Mouse (Mus musculus) neural tube, embryonic 14.5 days (tissue): ENCODE results near the gene Itga9. TPM values are rescaled to one million over a fixed set of nuclear protein-coding genes. Genes with fewer than 3 reads are reported as not detected.

Experiments
- ATAC-seq: fragments of 200-750 bp; cut with Nextera tagmentation; 2 replicates; pipeline ENCODE4 v1.8.0; 2017; ENCODE audit warnings: low read depth, mild to moderate bottlenecking, moderate TSS enrichment, moderate library complexity
- H3K27ac ChIP-seq: fragments of 300-500 bp; sonication (generic); 2 replicates; pipeline ENCODE4 v1.5.1; 2014; ENCODE audit warnings: low read depth, mild to moderate bottlenecking, control low read depth, low read length, moderate library complexity, mixed read lengths
- H3K27me3 ChIP-seq: fragments of 300-500 bp; sonication (generic); 2 replicates; pipeline ENCODE4 v1.6.1; 2014; ENCODE audit warnings: low read length; ENCODE audit not compliant: control insufficient read depth, insufficient read depth
- H3K36me3 ChIP-seq: fragments of 300-500 bp; sonication (generic); 2 replicates; pipeline ENCODE4 v1.6.1; 2014; ENCODE audit warnings: low read length, mixed read lengths; ENCODE audit not compliant: control insufficient read depth, insufficient read depth
- H3K4me1 ChIP-seq: fragments of 300-500 bp; sonication (generic); 2 replicates; pipeline ENCODE4 v1.6.1; 2014; ENCODE audit warnings: low read length; ENCODE audit not compliant: control insufficient read depth, insufficient read depth
- H3K4me2 ChIP-seq: fragments of 300-500 bp; sonication (generic); 2 replicates; pipeline ENCODE4 v1.6.1; 2014; ENCODE audit warnings: mild to moderate bottlenecking, low read depth, low read length, control low read depth
- H3K4me3 ChIP-seq: fragments of 300-500 bp; sonication (generic); 2 replicates; pipeline ENCODE4 v1.5.1; 2014; ENCODE audit warnings: low read depth, low read length, control low read depth, mixed read lengths
- H3K9ac ChIP-seq: fragments of 300-500 bp; sonication (generic); replicated peaks from 2 replicates; pipeline ENCODE4 v1.6.1; 2014; ENCODE audit warnings: low read depth, mild to moderate bottlenecking, control low read depth, low read length, mixed read lengths
- H3K9me3 ChIP-seq: fragments of 300-500 bp; sonication (generic); 2 replicates; pipeline ENCODE4 v1.6.1; 2016; ENCODE audit warnings: low read length; ENCODE audit not compliant: control insufficient read depth
- WGBS: fragments of 180-500 bp; shearing (Covaris S2); extraction: QIAGEN DNeasy Blood & Tissue Kit; methylation state at CpG from one replicate; pipeline ENCODE4 v1.1.7; 2014; 5-methylcytosine and 5-hydroxymethylcytosine counted together
- polyA plus RNA-seq: library from polyadenylated mRNA; unstranded; fragments of >200 nt; fragmentation: Nextera tagmentation; extraction: Ambion mirVana; gene quantifications from 2 replicates; pipeline ENCODE4 v1.2.1, GENCODE M21; 2014

Itga9 gene
- polyA plus RNA-seq, 1 experiment from 2014 or later, result 1.7 TPM

DNA sequence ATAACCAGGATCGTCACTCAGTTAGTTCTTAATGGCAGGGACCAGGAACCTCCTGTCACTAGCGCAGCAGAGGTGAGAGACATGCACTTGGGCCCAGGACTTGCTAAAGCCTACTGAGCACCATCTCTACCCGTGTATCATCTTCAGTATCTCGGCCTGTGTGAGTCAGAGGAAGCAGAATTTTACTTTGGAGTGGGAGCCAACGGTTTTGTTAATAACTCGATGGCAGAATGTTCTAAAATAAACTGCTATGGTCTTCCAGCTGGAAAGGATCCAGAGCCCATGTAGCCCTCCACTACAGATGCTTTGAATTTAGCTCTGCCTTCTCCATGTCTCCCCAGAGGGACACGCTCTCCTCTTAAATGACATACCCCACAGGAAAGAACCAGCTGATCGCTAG lies 75.7 kb downstream of the Itga9 start:
- no peak for ATAC-seq
- WGBS, result 81% methylated on average over 8 of the region's 8 CpGs
- Histone ChIP-seq H3K4me2 (no peak overlapping the region), H3K9ac (no peak overlapping the region), H3K4me3 (no peak overlapping the region), H3K36me3 (no peaks in the 10 kb centered on the region), H3K27ac (no peak overlapping the region), H3K27me3 (no peaks in the 10 kb centered on the region), H3K4me1 (no peaks in the 10 kb centered on the region), H3K9me3 (no peaks in the 10 kb centered on the region)

DNA sequence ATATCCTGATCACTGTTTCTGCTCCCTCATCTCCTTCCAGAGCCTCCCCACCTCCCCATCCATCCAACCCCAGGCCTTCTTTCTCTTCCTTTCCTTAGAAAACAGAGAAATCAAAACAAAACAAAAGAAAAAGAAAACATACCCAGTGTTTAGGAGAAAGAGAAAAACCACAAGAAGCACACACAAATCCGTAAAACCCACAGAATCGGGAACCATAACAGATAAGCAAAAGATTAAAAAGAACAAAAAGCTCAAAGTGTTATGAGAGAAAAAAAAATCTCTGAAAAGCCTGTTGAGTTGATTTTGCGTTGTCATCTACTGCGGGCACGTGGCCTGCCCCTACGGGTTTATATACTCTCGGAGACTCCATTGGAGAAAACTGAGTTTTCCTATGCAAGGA lies 77.0 kb downstream of the Itga9 start:
- Histone ChIP-seq H3K4me3 (no peak overlapping the region), H3K4me2 (no peak overlapping the region), H3K27ac (no peak overlapping the region), H3K27me3 (no peaks in the 10 kb centered on the region), H3K9me3 (no peaks in the 10 kb centered on the region), H3K36me3 (no peaks in the 10 kb centered on the region), H3K9ac (no peak overlapping the region), H3K4me1 (no peaks in the 10 kb centered on the region; the same call in 1 of the 2 replicates)
- ATAC-seq, result no peak
- WGBS, result 93% methylated on average over 7 of the region's 7 CpGs

DNA sequence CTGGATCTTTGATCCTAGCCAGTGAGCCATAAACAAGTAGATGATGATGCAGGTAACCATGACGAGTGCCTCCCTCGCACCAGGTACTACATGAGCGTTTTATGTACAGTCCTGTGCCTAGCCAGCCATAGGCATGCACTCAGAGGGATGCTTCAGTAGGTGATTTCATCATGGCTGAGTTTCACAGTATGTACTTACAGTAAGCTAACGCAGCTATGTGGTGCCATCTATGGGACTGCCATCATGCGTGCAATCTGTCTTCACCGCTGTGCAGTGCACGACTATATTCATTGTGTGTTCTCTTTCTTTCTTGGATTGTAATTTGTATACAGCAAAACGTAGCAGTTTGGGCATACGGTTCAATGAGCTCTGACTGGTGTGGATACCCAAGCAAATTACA lies 77.9 kb downstream of the Itga9 start:
- H3K9ac ChIP-seq, result no peak overlapping the region
- H3K36me3 ChIP-seq, result no peaks in the 10 kb centered on the region
- 95% methylated on average over 9 of the region's 9 CpGs for WGBS
- H3K4me1 ChIP-seq, result peaks cover 6% of the 10 kb centered on the region; the same call in 1 of the 2 replicates
- no peaks in the 10 kb centered on the region for H3K27me3 ChIP-seq
- H3K27ac ChIP-seq, result no peak overlapping the region
- no peaks in the 10 kb centered on the region for H3K9me3 ChIP-seq
- H3K4me3 ChIP-seq, result no peak overlapping the region
- no peak overlapping the region for H3K4me2 ChIP-seq
- no peak for ATAC-seq

DNA sequence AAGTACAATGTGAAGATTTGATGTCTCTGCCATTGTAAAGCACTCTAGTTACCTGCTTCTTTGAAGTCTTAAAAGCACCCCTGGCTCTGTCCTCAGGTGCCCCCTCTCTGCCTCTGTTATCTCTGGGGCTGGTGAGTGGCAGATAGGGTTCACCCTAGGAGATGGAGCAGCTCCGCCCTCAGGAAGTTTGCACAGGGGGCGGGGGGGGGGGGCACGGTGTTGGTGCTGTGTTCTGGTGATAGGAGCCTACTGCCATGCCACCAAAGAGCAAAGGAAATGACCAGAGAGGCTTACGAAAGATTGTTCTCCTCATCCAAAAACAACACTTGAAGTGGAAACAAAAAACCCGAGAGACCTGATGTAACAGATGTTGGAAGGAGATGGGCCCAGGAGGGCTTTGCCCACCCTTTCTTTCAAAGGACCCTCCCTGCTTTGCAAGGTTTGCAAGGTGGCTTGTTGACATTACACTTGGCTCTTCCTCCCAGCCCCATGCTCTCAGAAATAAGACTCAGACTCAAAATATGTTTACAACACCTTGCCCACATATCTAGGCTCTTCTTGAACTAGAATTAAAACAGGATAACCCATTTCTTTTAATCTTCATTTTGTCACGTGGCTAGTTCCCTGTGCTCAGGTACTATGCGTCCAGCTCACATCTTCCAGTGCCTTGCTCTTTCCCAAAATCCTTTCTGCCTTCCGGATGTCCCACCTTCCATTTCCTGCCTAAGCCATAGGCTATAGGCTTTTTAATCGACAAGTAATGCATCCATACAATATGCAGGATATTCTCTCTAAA lies 79.9 kb downstream of the Itga9 start:
- no peak overlapping the region for H3K4me2 ChIP-seq
- WGBS, result 79% methylated on average over 9 of the region's 9 CpGs
- H3K4me1 ChIP-seq, result peaks cover 6% of the 10 kb centered on the region; the same call in 1 of the 2 replicates
- no peak overlapping the region for H3K4me3 ChIP-seq
- no peak overlapping the region for H3K27ac ChIP-seq
- no peak for ATAC-seq
- H3K9me3 ChIP-seq, result no peaks in the 10 kb centered on the region
- no peaks in the 10 kb centered on the region for H3K36me3 ChIP-seq
- H3K27me3 ChIP-seq, result no peaks in the 10 kb centered on the region
- H3K9ac ChIP-seq, result no peak overlapping the region

DNA sequence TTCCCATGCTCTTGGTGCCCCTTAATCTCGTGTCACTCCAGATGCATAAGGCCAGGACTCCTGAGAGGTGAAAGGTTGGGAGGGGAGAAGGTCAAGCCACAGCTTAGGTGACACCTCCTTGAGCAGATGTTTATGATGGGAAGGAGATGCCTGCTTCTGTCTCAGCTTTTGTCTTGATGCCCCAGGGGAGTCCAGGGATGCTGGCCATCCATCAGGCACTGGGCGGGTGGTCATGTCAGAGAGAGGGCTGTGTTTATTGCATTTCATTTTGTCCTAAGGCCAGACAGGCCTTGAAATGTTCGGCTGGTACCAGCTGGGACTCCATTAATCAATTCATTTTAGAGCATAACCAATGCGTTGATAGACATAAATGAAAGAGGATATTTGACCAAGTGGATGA lies 81.8 kb downstream of the Itga9 start:
- no peaks in the 10 kb centered on the region for H3K36me3 ChIP-seq
- H3K9ac ChIP-seq, result no peak overlapping the region
- no peak overlapping the region for H3K4me2 ChIP-seq
- H3K4me1 ChIP-seq, result peaks cover 6% of the 10 kb centered on the region; the same call in 1 of the 2 replicates
- WGBS, result 30% methylated on average over 4 of the region's 4 CpGs
- no peak overlapping the region for H3K4me3 ChIP-seq
- H3K27me3 ChIP-seq, result no peaks in the 10 kb centered on the region
- no peaks in the 10 kb centered on the region for H3K9me3 ChIP-seq
- ATAC-seq, result no peak
- no peak overlapping the region for H3K27ac ChIP-seq

DNA sequence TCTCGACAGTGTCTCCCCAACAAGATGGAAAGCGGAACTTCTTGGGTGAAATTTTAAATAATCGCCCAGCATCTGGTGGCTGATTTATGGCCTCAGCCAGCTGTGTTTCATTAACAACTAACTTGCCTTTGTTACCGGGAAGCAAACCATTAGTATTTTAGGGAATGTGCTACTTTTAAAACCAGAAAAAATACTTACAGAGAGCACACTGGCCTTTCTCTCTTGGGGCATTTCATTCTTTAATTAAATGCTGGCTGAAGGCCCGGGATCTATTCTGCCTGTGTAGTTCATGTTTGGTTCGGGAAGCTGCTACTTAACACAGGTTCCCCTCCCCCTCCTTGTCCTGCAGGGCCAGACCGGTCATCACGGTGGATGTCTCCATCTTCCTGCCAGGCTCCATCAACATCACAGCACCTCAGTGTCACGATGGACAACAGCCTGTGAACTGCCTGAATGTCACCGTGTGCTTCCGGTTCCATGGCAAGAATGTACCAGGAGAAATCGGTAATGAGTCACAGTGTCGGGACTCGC lies 82.5 kb downstream of the Itga9 start:
- H3K9me3 ChIP-seq, result no peaks in the 10 kb centered on the region
- no peak overlapping the region for H3K4me2 ChIP-seq
- no peak overlapping the region for H3K9ac ChIP-seq
- H3K4me3 ChIP-seq, result no peak overlapping the region
- no peak overlapping the region for H3K27ac ChIP-seq
- 46% methylated on average over 14 of the region's 14 CpGs for WGBS
- H3K36me3 ChIP-seq, result no peaks in the 10 kb centered on the region
- H3K27me3 ChIP-seq, result no peaks in the 10 kb centered on the region
- H3K4me1 ChIP-seq, result peaks cover 6% of the 10 kb centered on the region; the same call in 1 of the 2 replicates
- no peak for ATAC-seq

DNA sequence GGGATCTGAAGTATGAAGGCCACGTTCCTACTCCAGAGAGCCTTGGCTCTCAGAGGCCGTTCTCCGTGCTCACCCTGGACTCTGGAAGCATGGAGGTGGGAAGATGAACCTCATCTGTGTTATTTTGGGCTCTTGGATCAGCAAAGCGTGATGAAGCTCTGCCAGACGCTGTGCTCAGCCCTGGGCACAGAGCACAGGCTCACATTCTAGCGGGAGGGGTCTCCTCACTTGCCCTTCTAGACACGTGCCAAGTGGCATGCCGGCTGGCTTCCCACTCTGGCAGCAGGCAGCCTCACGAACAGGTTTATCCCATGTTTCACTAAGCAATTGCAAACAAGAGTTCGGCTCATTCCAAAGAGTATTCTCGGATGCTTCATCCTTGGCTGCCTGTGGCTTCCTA lies 86.8 kb downstream of the Itga9 start:
- no peak overlapping the region for H3K4me2 ChIP-seq
- 93% methylated on average over 11 of the region's 11 CpGs for WGBS
- H3K27ac ChIP-seq, result no peak overlapping the region
- peaks cover 6% of the 10 kb centered on the region; the same call in 1 of the 2 replicates for H3K4me1 ChIP-seq
- H3K36me3 ChIP-seq, result no peaks in the 10 kb centered on the region
- H3K27me3 ChIP-seq, result no peaks in the 10 kb centered on the region
- H3K9ac ChIP-seq, result no peak overlapping the region
- ATAC-seq, result no peak
- no peak overlapping the region for H3K4me3 ChIP-seq
- no peaks in the 10 kb centered on the region for H3K9me3 ChIP-seq

DNA sequence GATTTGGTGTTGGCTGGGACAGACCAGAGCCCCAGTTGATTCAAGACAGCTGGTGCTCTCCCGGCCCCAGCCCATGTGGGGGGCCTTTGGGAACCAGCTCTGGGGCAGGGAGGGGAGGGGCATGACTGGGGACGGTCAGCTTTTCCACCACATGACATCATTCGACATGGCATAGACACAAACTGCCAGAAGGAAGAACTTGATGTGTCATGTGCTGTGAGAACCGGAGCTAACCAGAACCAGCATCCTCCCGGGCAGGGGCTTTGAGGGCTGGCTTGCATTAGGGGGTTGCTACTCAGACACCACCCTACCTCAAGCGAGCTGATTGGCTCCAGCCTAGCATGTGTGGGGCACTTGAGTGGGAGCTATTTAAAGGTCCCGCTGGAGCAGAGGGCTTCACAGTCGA lies 87.9 kb downstream of the Itga9 start:
- H3K27me3 ChIP-seq, result no peaks in the 10 kb centered on the region
- no peaks in the 10 kb centered on the region for H3K4me1 ChIP-seq
- WGBS, result 69% methylated on average over 8 of the region's 8 CpGs
- H3K4me3 ChIP-seq, result no peak overlapping the region
- no peaks in the 10 kb centered on the region for H3K9me3 ChIP-seq
- no peak overlapping the region for H3K4me2 ChIP-seq
- no peak overlapping the region for H3K27ac ChIP-seq
- H3K36me3 ChIP-seq, result no peaks in the 10 kb centered on the region
- no peak overlapping the region for H3K9ac ChIP-seq
- ATAC-seq, result no peak

DNA sequence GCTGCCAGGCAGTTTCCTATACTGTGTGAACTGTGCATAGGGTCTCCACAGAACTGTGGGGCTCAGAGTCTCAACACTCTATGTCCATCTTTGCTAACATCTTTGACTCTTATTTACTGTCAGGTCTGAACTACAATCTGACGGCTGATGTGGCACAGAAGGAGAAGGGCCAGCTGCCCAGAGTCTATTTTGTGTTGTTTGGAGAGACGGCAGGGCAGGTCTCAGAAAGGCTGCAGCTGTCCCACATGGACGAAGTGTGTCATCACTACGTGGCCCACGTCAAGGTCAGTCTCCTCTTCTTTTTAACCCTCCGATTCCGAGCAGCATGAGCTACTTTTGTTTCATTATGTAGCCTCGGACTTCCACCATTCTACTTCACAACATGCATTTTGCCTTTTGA lies 91.7 kb downstream of the Itga9 start:
- Histone ChIP-seq H3K36me3 (no peaks in the 10 kb centered on the region), H3K9me3 (no peaks in the 10 kb centered on the region), H3K9ac (no peak overlapping the region), H3K4me2 (no peak overlapping the region), H3K27me3 (no peaks in the 10 kb centered on the region), H3K4me1 (no peaks in the 10 kb centered on the region), H3K4me3 (no peak overlapping the region), H3K27ac (no peak overlapping the region)
- 70% methylated on average over 8 of the region's 8 CpGs for WGBS
- ATAC-seq, result no peak
